Mouse (Mus musculus) forebrain, embryonic 10.5 days (tissue): Measurements from ENCODE around the gene Slc22a14. TPM values are rescaled to one million over a fixed set of nuclear protein-coding genes. Genes with fewer than 3 reads are reported as not detected.

Experiments used
- DNase-seq: peaks from one replicate; pipeline ENCODE4 v3.0.0-alpha.2; 2017; ENCODE audit warnings: low spot score; ENCODE audit errors: extremely low spot score
- H3K27ac ChIP-seq: fragments of 300-500 bp; sonication (generic); 2 replicates; pipeline ENCODE4 v1.5.1; 2016; ENCODE audit warnings: mild to moderate bottlenecking
- H3K27me3 ChIP-seq: fragments of 300-500 bp; sonication (generic); 2 replicates; pipeline ENCODE4 v1.6.1; 2016; ENCODE audit warnings: mild to moderate bottlenecking; ENCODE audit not compliant: poor library complexity, severe bottlenecking
- H3K36me3 ChIP-seq: fragments of 300-500 bp; sonication (generic); replicated peaks from 2 replicates; pipeline ENCODE4 v1.6.1; 2016; ENCODE audit warnings: mild to moderate bottlenecking, moderate library complexity
- H3K4me1 ChIP-seq: fragments of 300-500 bp; sonication (generic); 2 replicates; pipeline ENCODE4 v1.6.1; 2016
- H3K4me3 ChIP-seq: fragments of 300-500 bp; sonication (generic); 2 replicates; pipeline ENCODE4 v1.5.1; 2016; ENCODE audit warnings: mild to moderate bottlenecking, moderate library complexity
- H3K9me3 ChIP-seq: fragments of 300-500 bp; sonication (generic); 2 replicates; pipeline ENCODE4 v1.6.1; 2016; ENCODE audit warnings: mild to moderate bottlenecking, moderate library complexity
- WGBS: fragments of 180-500 bp; shearing (Covaris S2); methylation state at CpG from one replicate; pipeline ENCODE4 v1.1.7; 2016; 5-methylcytosine and 5-hydroxymethylcytosine counted together
- polyA plus RNA-seq: library from polyadenylated mRNA; unstranded; fragments of >200 nt; fragmentation: Nextera tagmentation; extraction: Ambion mirVana; gene quantifications from 2 replicates; pipeline ENCODE4 v1.2.1, GENCODE M21; 2016

Gene Slc22a14
- polyA plus RNA-seq, 1 experiment from 2014 or later, result not detected

- WGBS, result 93% methylated on average over 5 of the region's 5 CpGs
- no peak overlapping the region for H3K27ac ChIP-seq
Observed at GRCm38 (mm10) chr9:119201653-119202052, 163.7 kb downstream of the Slc22a14 start.

DNA sequence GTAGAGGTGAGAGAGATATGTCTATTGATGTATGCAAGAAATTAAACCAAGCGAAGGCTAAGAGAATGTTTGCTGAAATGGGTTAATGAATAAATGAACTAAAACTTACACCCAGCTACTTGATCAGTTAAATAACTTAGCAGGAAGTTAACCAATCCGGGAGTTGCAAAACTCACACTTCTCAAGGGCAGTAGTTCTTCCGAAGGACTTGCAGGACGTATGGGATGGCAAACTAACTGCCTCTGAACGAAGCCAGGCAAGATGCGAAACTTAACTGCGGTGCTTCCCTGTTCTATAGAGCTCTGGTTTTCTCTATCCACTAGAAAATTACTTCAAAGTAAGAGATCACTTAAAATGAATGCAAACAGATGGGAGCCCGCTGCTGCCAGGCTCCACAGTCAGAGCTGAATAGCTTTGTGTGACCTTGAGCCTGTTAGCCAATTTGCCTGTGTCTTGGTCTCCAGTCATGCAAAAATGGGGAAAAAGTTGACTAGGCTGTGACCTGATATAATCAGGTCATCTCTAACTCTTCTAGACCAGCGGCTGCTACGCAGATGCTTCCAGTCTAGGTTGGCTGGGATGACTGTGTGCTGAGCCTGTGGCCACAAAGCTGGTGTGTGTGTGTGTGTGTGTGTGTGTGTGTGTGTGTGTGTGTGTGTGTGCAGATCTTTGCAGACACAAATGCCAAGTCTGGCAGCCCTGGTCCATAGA lies 166.0 kb downstream of the Slc22a14 start:
- no peak for DNase-seq
- 88% methylated on average over 10 of the region's 10 CpGs for WGBS
- Histone ChIP-seq H3K36me3 (no peaks in the 10 kb centered on the region), H3K27ac (no peak overlapping the region), H3K4me1 (no peaks in the 10 kb centered on the region), H3K9me3 (peaks cover 13% of the 10 kb centered on the region), H3K4me3 (no peak overlapping the region), H3K27me3 (no peaks in the 10 kb centered on the region)

More at GRCm38 (mm10) chr9:119201653-119202052, 163.7 kb downstream of the Slc22a14 start:
- H3K9me3 ChIP-seq, result peaks cover 24% of the 10 kb centered on the region
- no peaks in the 10 kb centered on the region for H3K4me1 ChIP-seq
- H3K4me3 ChIP-seq, result no peak overlapping the region
- no peaks in the 10 kb centered on the region for H3K36me3 ChIP-seq
- no peak for DNase-seq
- no peaks in the 10 kb centered on the region for H3K27me3 ChIP-seq

DNA sequence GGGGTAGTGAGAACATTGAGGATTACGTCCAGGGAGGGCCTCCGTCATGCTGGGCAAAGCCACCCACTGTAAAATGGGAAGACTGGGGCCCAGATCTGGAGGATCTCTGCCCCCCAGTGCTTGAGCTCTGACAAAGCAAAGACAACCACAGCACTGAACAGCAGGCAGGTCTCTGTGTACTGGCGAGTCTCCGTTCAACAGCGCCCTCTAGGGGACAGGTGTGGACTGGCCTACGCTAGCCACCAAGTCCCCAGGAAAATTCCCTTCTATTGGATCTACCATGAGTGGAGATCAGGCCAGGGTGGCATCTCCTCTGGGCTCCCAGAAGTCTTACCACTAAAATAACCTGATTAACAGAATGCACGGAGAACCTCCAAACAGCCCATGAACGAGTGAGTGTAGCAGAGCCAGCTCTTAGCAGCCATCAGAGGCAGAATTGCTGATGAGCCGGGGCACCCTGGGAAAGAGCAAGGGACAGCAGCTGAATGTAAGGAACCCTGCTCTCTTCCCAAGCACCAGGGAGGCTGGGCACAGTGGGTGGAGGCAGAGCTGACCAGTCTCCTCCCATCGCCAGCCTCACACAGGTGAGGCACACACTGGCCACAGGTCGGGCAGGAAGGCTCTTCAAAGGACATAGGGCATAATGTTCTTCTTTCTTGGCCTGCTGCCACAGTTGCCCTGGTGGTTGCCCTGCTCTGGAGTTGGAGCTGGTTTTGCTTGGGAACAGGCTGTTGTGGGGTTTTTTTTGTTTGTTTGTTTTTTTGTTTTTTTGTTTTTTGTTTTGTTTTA lies 173.0 kb downstream of the Slc22a14 start:
- Histone ChIP-seq H3K27ac (no peak overlapping the region), H3K9me3 (no peaks in the 10 kb centered on the region), H3K36me3 (no peaks in the 10 kb centered on the region), H3K4me1 (no peaks in the 10 kb centered on the region), H3K4me3 (no peak overlapping the region), H3K27me3 (no peaks in the 10 kb centered on the region)
- DNase-seq, result peak; percentile 27
- WGBS, result 36% methylated on average over 11 of the region's 11 CpGs

- DNase-seq, result no peak
- WGBS, result 72% methylated on average over 3 of the region's 3 CpGs
- Histone ChIP-seq H3K4me3 (no peak overlapping the region), H3K27ac (no peak overlapping the region), H3K4me1 (no peaks in the 10 kb centered on the region), H3K27me3 (no peaks in the 10 kb centered on the region), H3K36me3 (no peaks in the 10 kb centered on the region), H3K9me3 (no peaks in the 10 kb centered on the region)
Observed at GRCm38 (mm10) chr9:119181241-119181728, 184.1 kb downstream of the Slc22a14 start.

GRCm38 (mm10) chr9:119179292-119179691 lies 186.1 kb downstream of the Slc22a14 start:
- no peak overlapping the region for H3K27ac ChIP-seq
- DNase-seq, result no peak
- no peaks in the 10 kb centered on the region for H3K4me1 ChIP-seq
- H3K36me3 ChIP-seq, result no peaks in the 10 kb centered on the region
- H3K9me3 ChIP-seq, result no peaks in the 10 kb centered on the region
- H3K4me3 ChIP-seq, result no peak overlapping the region
- no peaks in the 10 kb centered on the region for H3K27me3 ChIP-seq
- 94% methylated on average over 11 of the region's 11 CpGs for WGBS

DNA sequence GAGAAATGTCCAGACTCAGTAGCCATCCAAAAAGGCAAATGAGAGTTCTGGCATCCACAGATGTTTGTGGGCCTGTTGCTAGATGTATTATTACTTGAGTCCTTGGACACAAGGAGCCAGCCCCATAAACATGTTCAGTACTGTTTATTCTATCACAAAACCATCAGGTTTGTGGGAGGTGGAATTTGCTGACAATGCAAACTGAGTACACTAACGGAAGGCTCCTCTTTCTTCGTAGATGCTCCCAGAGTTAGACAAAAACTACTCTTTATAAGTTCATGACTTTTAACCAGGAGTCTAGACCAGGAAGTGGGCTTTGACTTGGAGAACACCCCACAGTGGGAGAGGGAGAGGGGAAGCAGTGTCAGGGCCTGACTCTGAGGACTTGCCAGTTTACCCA lies 197.7 kb downstream of the Slc22a14 start:
- H3K36me3 ChIP-seq, result no peaks in the 10 kb centered on the region
- no peak for DNase-seq
- no peak overlapping the region for H3K4me3 ChIP-seq
- peaks cover 5% of the 10 kb centered on the region; the same call in 1 of the 2 replicates for H3K9me3 ChIP-seq
- no peak overlapping the region for H3K27ac ChIP-seq
- no peaks in the 10 kb centered on the region for H3K4me1 ChIP-seq
- no peaks in the 10 kb centered on the region for H3K27me3 ChIP-seq
- WGBS, result 92% methylated on average over 2 of the region's 2 CpGs

- 94% methylated on average over 6 of the region's 6 CpGs for WGBS
- Histone ChIP-seq H3K9me3 (peaks cover 5% of the 10 kb centered on the region; the same call in 1 of the 2 replicates), H3K27me3 (no peaks in the 10 kb centered on the region), H3K27ac (no peak overlapping the region), H3K4me3 (no peak overlapping the region), H3K4me1 (no peaks in the 10 kb centered on the region), H3K36me3 (no peaks in the 10 kb centered on the region)
- DNase-seq, result no peak
Observed at GRCm38 (mm10) chr9:119165548-119165947, 199.8 kb downstream of the Slc22a14 start.

DNA sequence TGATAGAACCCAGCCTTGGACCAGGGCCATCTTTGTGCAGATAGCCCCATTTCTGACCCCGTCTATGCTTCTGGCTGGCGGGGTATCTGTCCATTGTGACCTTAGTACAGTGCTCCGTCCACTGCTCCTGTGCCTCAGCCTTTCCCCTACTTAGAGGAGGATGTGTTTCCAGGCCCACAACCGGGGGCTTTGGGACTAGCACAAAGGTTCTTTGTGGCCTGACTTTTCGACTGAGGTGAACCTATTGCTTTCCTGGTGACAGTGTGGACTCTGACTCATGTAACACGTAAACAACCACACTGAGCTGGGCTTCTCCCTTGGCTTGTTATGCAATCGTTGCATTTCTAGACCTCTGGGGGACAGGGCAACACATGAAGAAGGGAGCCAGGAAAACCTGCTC lies 200.6 kb downstream of the Slc22a14 start:
- no peak overlapping the region for H3K27ac ChIP-seq
- no peak overlapping the region for H3K4me3 ChIP-seq
- H3K27me3 ChIP-seq, result no peaks in the 10 kb centered on the region
- no peaks in the 10 kb centered on the region for H3K4me1 ChIP-seq
- no peak for DNase-seq
- no peaks in the 10 kb centered on the region for H3K36me3 ChIP-seq
- WGBS, result 86% methylated on average over 7 of the region's 7 CpGs
- H3K9me3 ChIP-seq, result peaks cover 5% of the 10 kb centered on the region; the same call in 1 of the 2 replicates

DNA sequence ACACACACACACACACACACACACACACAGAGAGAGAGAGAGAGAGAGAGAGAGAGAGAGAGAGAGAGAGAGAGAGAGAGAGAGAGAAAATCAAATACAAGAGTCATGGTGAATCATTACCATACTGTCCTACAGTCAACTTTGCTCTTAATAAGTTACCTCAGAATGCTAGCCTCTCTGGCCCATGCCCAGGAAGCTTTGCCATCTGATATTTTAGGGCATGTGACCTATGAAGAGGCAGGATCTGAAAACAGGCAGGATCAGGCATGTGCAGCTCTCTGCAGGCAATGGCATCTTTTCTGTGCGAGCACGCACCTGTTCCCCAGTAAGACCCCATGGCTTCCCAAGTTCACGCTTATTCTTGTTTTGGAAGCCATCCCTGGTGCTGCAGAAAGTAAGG lies 204.7 kb downstream of the Slc22a14 start:
- Histone ChIP-seq H3K4me3 (no peak overlapping the region), H3K9me3 (no peaks in the 10 kb centered on the region), H3K36me3 (no peaks in the 10 kb centered on the region), H3K4me1 (peaks cover 10% of the 10 kb centered on the region), H3K27me3 (peaks cover 29% of the 10 kb centered on the region), H3K27ac (no peak overlapping the region)
- WGBS, result 86% methylated on average over 3 of the region's 3 CpGs
- no peak for DNase-seq

DNA sequence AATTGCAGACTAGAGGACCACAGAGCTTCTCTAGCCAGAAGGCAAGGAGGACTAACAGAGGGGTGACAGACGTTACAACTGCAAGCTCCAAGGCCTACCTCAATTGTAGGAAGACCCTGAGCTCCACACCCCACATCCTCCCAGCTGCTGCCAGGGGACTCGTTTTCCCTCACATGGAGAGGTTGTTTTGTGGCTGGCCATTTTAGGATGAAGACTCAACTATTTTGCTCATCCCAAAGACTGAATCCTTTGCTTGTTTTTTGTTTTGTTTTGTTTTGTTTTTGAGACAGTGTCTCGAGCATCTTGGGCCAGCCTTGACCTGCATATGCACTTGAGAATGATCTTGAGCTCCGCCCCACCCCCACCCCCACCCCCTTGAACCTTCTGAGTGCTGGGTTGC lies 206.5 kb downstream of the Slc22a14 start, which contains the start of gene Gm47289:
Gm47289 (plus strand) TSS at position 301 of the 400 bp plus-strand sequence.
- H3K36me3 ChIP-seq, result no peaks in the 10 kb centered on the region
- no peak within 1 kb of the TSS for H3K27ac ChIP-seq
- no peaks in the 10 kb centered on the region for H3K9me3 ChIP-seq
- H3K4me1 ChIP-seq, result peaks cover 10% of the 10 kb centered on the region
- no peak for DNase-seq
- H3K27me3 ChIP-seq, result peaks cover 40% of the 10 kb centered on the region
- 67% methylated on average over 4 of the region's 4 CpGs for WGBS
- no peak within 1 kb of the TSS for H3K4me3 ChIP-seq

DNA sequence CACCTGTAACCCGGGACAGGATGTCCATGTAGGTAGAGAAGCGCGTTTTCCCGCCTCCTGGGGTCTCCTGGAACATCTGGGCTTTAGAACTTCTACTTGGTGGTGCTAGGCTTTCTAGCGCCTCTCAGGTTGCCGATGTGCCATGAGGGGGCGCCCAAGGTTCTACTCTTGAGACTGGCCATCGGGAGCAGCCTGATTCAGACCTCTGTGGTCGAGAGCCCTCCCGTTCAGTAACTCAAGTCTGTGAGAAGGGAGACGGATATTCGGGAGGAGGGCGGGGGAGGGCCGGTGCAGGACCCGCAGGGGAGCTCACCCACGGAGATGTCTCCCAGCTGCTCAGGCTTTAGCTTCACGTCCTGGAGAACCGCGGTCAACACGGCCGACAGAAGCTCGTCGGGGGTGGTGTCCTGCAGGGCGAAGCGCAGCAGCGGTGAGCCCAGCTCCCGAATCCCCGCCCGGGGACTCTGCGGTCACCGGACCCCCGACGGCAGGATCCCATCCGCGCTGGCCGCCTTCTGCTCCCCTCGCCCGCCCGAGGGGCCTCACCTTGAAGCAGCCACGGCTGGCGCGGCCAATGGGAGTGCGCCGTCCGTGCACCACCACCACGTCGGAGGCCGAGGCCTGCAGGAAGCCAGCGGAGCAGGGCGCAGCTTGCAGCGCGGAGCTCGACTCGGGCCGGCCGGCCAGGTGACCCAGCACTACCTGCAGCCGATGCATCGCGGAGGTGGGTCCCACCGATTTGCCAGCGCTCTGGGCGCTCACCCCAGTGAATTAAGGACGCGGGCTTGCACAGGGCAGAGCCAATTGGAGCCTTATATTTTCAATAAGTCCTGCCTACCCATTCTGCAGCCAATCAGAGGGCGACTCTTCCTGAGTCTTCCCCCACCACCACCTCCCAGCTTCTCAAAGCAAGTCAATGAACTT lies 208.8 kb downstream of the Slc22a14 start, which contains the start of gene Acaa1b:
Acaa1b (minus strand) TSS at position 816 of the 924 bp plus-strand sequence.
- H3K27ac ChIP-seq, result peak within 1 kb of the TSS; percentile 53
- DNase-seq, result peak; percentile 76
- H3K9me3 ChIP-seq, result no peaks in the 10 kb centered on the region
- no peaks in the 10 kb centered on the region for H3K36me3 ChIP-seq
- WGBS, result 1% methylated on average over 65 of the region's 65 CpGs
- peak within 1 kb of the TSS; percentile 64 for H3K4me3 ChIP-seq
- peaks cover 10% of the 10 kb centered on the region for H3K4me1 ChIP-seq
- H3K27me3 ChIP-seq, result peaks cover 40% of the 10 kb centered on the region

GRCm38 (mm10) chr9:119155826-119156225 lies 209.5 kb downstream of the Slc22a14 start:
- no peaks in the 10 kb centered on the region for H3K9me3 ChIP-seq
- WGBS, result 56% methylated on average over 7 of the region's 7 CpGs
- DNase-seq, result no peak
- no peak overlapping the region for H3K27ac ChIP-seq
- H3K4me3 ChIP-seq, result peak overlapping the region; percentile 64; the same call in 1 of the 2 replicates
- H3K36me3 ChIP-seq, result no peaks in the 10 kb centered on the region
- peaks cover 40% of the 10 kb centered on the region for H3K27me3 ChIP-seq
- peaks cover 10% of the 10 kb centered on the region for H3K4me1 ChIP-seq
